Mouse (Mus musculus) monocyte, adult 5-6 weeks (primary cell): ENCODE measurements around the gene Mfsd8. TPM values are rescaled to one million over a fixed set of nuclear protein-coding genes. Genes with fewer than 3 reads are reported as not detected.
"Not testable (repeated sequence)": the region's sequence is repeated elsewhere in the genome, so short reads cannot be mapped to it uniquely, and the experiment has no call there.

Experiments
- ATAC-seq: fragments of 153-309, 156-312 bp; replicated peaks from 2 replicates; pipeline ENCODE4 v1.8.0; 2017; ENCODE audit warnings: mild to moderate bottlenecking; ENCODE audit not compliant: low TSS enrichment, insufficient number of reproducible peaks, severe bottlenecking, poor library complexity, low FRiP score
- total RNA-seq: library from RNA; stranded (forward); fragments of 200-1000, 200-491, 200-594 nt; gene quantifications from 3 replicates; pipeline ENCODE4 v1.2.3, GENCODE M21; 2017

Mfsd8 gene
- total RNA-seq = 2.6 to 10.7 TPM (median 8.4 TPM) in 3 replicates

DNA sequence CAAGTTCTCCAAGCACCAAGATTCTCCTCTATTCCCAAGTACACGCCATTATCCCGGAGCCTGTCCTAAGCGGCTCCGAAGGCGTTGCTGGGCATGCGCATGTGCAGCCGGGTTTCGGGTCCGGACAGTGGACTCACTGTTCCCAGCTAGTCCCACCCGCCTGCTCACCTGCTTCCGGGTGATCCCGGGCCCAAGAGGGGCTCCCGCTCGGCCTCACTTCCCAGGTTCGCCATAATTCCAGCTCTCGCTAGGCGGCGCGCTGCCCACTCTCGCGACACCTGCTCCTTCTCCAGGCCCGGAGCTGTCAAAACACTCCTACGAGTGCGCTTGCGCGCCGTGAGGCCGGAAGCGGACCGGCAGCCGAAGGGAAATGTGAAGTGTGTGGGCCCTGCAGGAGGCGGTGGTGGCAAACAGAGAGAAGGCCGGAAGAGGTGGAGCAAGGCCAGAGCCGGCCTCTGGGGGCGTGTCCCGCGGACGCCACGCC lies at the start of gene Mfsd8:
Mfsd8 (minus strand) TSS at position 414 of the 484 bp plus-strand sequence.
- peak; percentile 94 for ATAC-seq

DNA sequence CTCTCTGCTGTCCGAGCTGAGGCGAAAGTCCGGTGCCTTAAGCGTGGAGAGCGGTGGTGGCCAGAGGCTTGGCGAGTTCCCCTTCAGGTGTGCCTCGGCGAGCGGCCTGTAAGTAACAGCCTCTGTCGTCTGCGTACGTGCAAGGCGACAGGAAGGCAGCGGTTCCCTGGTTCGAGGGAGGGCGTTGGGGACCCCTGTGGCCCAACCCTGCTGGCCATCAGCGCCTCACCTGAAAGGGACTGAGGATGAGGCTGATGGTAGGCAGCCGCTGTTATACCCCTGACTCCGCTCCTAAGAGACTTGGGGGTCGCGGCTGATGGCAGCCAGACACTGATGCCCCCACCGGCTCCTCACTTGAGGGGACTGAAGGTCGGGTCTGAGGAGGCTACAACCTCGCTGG lies 47.6 kb upstream of the Mfsd8 start:
- ATAC-seq = not testable (repeated sequence)

DNA sequence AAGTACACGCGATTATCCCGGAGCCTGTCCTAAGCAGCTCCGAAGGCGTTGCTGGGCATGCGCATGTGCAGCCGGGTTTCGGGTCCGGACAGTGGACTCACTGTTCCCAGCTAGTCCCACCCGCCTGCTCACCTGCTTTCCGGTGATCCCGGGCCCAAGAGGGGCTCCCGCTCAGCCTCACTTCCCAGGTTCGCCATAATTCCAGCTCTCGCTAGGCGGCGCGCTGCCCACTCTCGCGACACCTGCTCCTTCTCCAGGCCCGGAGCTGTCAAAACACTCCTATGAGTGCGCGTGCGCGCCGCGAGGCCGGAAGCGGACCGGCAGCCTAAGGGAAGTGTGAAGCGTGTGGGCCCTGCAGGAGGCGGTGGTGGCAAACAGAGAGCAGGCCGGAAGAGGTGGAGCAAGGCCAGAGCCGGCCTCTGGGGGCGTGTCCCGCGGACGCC lies 47.2 kb upstream of the Mfsd8 start:
- peak; percentile 96 for ATAC-seq

DNA sequence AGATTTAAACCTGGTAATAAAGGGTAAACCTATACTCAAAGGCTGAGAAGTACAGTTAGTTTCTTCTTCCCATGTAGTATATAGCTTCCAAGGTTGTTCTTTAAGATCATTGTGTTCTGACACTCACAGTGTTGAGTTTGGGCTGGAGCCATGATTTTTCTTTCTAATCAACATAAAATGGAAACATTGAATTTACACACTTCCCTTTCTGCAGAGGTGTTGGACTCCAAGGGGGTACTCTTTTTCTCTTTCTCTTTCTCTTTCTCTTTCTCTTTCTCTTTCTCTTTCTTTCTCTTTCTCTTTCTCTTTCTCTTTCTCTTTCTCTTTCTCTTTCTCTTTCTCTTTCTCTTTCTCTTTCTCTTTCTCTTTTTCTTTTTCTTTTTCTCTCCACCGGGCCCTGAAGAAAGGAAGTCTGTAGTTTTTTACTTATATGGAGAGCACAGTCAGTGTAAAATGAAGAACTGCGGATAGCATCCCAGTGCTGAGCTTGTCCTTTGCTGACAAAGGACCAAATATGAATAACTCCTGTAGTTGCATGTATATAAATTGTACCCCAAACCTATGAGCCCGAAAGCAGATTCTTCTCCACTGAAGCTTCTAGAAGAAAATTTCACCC lies 6.5 kb upstream of the Mfsd8 start:
- ATAC-seq = not testable (repeated sequence)

DNA sequence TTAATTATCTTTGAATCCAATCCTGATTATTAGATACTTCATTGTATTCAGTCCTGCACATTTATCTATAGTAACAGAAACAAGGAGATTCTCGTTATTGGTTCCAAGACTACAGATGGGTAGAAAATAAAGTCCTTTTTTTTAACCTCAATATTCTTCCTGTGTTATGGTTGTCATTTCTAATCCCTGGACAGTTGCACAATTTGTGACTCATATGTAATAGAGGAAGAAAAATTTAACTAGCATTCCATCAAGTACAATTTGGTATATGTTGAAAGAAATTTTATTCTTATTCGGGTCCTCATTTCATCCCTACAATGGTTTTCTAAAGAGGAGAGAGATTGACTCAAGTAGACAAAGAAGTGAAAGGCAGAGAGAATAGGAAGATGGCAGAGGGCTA lies 1.2 kb upstream of the Mfsd8 start:
- not testable (repeated sequence) for ATAC-seq

DNA sequence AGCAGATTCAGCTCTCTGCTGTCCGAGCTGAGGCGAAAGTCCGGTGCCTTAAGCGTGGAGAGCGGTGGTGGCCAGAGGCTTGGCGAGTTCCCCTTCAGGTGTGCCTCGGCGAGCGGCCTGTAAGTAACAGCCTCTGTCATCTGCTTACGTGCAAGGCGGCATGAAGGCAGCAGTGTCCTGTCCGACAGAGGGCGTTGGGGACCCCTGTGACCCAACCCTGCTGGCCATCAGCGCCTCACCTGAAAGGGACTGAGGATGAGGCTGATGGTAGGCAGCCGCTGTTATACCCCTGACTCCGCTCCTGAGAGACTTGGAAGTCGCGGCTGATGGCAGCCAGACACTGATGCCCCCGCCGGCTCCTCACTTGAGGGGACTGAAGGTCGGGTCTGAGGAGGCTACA lies 332 bp upstream of the Mfsd8 start:
- peak; percentile 50 for ATAC-seq

DNA sequence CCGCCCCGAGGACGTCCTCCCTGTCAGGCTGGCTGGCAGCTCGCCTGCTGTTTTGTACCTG lies 101 bp upstream of the Mfsd8 start, which contains the start of gene Abhd18:
Abhd18 (plus strand) TSS at position 14 of the 61 bp plus-strand sequence.
- not testable (repeated sequence) for ATAC-seq

DNA sequence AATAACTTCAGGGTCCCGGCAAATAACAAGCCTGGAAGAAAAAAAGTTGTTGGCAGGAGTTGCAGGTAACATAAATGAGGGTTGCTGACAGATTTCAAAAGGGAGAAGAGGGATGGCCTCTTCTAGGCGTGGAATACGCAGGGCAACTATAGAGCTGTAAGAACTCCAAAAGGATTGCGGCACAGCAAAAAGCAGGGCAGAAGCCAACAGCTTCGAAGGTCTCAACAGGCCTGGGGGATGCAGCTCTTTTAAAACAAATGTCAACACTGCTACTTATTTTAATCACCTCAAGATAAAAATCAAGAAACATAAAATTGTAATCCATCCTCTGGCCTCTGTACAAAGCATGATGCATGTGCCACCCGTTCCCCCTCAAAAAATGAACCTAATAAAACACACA lies 1.2 kb downstream of the Mfsd8 start:
- not testable (repeated sequence) for ATAC-seq

DNA sequence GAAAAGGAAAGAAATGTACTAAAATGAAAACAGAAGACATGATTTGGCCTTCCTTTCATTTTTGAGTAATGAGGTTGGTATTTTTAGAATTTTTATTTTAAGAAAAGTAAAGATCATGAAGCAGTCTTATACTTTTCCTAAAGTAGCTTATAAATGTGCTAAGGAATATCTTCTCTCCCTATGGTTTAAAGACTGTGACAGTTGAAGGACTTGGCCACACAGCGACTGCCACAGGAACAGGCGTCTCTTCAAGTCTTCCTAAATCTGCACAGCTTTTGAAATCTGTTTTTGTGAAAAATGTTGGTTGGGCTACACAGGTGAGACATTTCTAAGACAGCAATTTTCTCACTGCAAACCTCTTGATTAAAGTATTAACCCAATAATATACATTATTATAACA lies 33.4 kb downstream of the Mfsd8 start:
- ATAC-seq = no peak

DNA sequence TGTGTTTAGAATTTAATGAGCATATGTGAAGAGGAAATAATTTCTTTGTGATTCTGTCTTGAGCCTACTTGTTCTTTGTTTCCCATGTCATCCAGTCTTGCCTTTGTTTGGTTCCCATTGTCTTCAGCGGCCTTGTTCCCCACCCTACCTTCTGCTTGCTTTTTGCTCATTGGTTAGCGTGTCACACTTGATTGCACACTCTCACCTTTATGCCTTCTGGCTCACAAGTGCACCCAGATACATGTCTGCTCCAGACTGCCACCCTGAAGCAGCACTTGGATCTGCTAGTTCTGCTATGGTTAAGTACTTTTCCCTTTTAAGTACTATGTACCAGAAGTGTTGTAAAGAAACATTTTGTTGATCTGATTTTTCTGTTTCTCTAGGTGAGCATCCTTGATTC lies 36.8 kb downstream of the Mfsd8 start:
- no peak for ATAC-seq

DNA sequence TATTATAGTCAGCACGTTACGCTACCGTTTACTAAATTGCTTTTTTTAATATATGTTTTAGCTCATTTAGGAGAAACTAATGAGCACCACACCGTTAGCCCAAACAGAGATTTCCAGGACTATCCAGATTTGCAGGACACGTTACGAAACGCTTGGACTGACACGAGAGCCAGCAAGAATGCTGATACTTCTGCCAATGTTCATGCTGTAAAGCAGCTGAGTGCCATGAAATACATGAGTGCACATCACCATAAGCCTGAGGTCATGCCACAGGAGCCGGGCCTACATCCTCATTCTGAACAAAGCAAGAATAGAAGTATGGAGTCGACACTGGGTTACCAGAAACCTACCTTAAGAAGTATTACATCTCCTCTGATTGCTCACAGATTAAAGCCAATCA lies 38.0 kb downstream of the Mfsd8 start:
- ATAC-seq = no peak

DNA sequence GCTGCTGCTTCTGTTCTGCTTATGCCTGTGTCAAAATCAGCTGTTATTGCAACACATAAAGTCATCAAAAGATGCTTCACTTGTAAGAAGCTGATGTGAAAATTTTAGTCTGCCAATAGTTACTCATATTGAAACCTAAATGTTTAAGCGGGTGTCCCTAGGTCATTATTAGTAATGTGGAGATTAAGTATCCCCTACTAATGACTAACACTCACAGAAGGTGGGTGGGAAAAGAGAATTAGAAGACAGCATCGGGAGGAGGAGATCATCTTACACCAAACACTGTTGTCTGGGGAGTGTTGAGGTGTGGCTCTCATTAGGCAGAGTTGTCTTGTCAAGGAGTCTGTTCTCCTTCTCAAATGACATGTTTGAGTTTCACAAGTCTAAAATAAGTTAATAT lies 39.8 kb downstream of the Mfsd8 start:
- ATAC-seq = no peak

DNA sequence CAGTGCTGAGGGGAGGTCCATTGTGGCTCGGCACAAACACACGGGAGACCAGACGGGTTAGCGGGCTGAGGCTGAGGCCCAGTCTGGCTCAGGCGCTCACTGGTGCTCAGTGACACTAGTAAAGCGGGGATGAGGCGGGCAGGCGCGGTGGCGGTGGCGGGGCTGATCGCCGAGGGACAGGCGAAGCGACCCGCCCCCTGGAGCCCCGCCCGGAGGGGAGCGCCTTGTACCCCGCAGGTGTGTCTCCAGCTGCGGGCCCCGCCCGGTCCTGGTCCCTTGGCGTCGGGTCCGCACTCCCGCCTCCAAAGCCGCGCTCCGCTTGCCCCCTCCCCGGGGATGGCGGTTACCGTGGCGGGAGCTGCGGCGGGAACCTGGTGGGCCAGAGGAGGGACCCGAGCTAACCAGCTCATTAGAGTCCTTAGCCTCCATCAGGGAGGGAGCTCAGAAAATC lies 46.3 kb downstream of the Mfsd8 start:
- ATAC-seq = no peak; the same call in 1 of the 2 replicates

DNA sequence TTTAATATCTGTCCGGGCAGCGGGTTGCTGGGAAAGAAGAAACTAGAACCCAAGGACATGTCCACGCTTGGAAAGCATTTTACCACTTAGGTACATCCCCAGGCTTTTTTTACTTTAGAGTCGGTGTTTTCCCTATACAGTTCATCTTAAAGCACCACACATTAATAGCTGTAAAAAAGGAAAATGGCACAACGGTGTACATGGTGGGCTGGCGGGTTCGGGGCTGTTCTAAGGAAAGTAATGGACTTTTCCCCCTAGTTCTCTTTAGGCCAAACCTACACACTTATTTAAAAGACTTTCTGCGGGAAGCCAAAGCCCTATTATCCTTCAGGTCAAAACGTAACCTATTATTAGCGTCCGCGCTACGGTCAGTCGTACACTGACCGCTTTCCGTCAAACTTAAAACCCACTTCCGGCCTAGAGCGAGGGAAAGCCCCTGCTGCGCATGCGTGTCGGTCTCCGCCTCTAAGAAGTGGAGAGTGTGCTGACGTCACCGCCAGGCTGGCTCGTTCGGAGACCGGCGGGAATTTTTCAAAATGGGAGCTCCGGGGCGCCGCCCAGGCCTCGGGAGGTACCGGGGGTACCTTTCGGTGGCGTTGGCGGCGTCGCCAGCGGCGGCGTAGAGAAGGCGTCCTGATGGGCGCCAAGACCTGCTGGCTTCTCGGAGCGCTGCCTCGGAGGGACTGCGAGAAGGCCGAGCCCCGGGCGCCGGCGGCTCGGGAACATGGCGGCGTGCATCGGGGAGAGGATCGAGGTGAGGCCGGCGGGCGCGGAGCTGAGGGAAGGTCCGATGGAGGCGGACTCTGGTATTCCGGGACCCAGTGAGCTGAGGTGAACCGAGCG lies 46.9 kb downstream of the Mfsd8 start, which contains the start of gene Plk4:
Plk4 (plus strand) TSS at position 490 of the 843 bp plus-strand sequence.
- ATAC-seq = peak; percentile 97

DNA sequence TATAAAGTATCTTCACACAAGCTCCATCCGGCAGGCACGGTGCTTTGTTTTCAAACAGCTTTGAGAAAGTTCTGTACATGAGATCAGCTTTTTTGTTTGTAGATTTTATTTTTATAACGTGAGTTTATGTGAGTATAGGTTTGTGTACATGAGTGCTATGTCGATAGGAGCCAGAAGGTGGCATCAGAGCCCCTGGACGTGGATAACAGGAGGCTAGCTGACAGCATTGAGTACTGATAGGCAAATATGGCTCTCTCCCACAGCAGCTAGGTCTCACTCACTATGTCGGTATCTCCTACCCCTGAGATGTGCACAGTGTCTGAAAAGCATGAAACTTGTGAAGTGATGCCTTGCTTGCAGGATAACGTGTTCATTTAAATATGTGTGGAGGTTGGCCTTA lies 48.2 kb downstream of the Mfsd8 start:
- peak; percentile 59 for ATAC-seq

DNA sequence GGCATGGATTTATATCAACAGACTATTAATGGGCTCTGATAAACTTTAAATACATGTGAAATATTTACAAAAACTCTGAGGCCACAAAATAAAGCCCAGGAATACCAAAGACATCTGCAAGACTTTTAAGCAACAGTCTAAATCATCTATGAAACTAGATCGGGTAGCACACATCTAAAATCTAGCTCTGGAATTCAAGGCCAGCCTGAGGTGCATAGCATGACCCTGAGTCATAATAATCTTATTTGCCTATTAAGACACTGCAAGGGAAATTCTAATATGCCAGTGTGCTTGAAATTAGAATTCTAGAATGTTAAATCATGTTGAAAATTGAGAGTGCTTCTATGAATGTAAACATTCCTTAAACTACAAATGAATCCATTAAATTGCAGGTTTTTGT lies 48.6 kb downstream of the Mfsd8 start:
- ATAC-seq = no peak

DNA sequence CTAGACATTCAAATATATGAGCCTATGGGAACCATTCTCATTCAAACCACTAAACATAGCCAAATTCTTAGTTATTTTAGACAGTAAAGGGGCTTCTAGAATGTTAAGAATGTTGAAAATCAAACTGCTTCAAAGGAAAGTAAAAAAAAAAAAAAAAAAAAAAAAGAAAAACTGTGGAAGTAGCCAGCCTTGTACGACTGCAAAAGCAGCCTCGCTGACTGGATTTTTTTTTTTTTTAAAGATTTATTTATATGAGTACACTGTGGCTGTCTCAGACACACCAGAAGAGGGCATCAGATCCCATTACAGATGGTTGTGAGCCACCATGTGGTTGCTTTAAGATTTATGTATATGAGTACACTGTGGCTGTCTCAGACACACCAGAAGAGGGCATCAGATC lies 52.9 kb downstream of the Mfsd8 start:
- ATAC-seq = no peak
